Mouse (Mus musculus): ENCODE results near the gene Slc25a19. TPM values are rescaled to one million over a fixed set of nuclear protein-coding genes. Genes with fewer than 3 reads are reported as not detected.

Gene Slc25a19
- polyA plus RNA-seq, 1 experiment, result 1.3 TPM

DNA sequence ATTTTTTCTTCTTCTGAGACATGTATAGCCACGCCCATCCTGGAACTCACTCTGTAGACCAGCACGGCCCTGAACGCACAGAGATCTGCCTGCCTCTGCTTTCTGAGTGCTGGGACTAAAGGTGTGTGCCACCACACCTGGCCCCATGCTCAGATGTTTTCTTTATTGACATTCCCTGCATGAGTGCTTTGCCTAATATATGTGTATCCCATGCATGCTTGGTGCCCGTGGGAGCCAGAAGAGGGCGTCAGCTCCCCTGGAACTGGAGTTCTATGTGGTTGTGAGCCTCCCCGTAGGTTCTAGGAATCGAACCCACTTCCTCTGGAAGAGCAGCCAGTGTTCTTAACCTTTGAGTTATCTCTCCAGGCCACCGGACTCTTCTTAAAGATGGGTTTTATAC, 6.9 kb upstream of the Slc25a19 start:
- TF ChIP-seq GATA1 (IDR thresholded peaks at IDR 0.05; ENCODE audit: low read length), result no peak
- no peak for TF ChIP-seq TAL1 (IDR thresholded peaks at IDR 0.05; ENCODE audit: low read length)
- no peaks in the 10 kb centered on the region for H3K36me3 ChIP-seq (ENCODE audit: control insufficient read depth)
- H3K27me3 ChIP-seq (ENCODE audit: control insufficient read depth), result no peaks in the 10 kb centered on the region
- peaks cover 9% of the 10 kb centered on the region for H3K4me1 ChIP-seq (ENCODE audit: control insufficient read depth)
- H3K4me3 ChIP-seq (replicated peaks), result no peak overlapping the region
- no peaks in the 10 kb centered on the region for H3K9me3 ChIP-seq (ENCODE audit: control insufficient read depth, low read length)

DNA sequence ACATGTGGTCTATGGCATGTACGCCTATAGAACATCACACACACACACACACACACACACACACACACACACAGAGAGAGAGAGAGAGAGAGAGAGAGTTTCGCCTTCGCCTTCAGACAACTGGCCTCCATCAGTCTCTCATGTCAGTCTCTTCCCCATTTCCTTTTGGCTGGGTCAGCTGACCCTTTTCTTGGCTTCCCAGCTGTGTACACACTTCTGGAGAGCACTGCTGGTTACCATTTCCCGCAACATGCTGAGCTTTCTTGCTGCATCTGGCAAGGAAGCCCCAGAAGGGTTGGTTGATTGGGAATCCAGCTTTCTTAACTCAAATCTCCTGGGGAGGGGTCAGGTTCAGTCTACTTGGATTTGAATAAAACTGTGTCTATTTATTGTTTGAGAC, 6.0 kb upstream of the Slc25a19 start:
- Histone ChIP-seq H3K27me3 (ENCODE audit: control insufficient read depth) (no peaks in the 10 kb centered on the region), H3K9me3 (ENCODE audit: control insufficient read depth, low read length) (no peaks in the 10 kb centered on the region), H3K4me1 (ENCODE audit: control insufficient read depth) (peaks cover 11% of the 10 kb centered on the region), H3K36me3 (ENCODE audit: control insufficient read depth) (no peaks in the 10 kb centered on the region), H3K4me3 (replicated peaks) (no peak overlapping the region)
- TF ChIP-seq TAL1 (IDR thresholded peaks at IDR 0.05; ENCODE audit: low read length) (no peak), GATA1 (IDR thresholded peaks at IDR 0.05; ENCODE audit: low read length) (no peak)

DNA sequence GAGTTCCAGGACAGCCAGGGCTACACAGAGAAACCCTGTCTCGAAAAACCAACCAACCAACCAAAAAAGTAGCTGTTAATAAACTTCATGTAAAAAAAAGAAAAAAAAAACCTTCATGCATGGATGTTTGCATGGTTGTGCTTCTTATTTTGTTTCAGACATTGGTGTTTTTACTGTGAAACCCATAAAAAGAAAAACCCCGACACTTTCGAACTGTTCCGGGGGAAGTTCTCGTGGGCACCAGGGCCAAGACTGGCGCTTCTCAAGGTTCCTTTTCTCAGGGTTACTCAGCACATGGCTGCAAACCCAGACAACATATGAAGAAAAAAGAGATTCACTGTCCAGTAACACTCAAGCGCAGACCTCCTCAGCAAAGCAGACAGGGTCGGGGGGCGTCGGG, 4.8 kb upstream of the Slc25a19 start:
- Histone ChIP-seq H3K27me3 (ENCODE audit: control insufficient read depth) (no peaks in the 10 kb centered on the region), H3K36me3 (ENCODE audit: control insufficient read depth) (no peaks in the 10 kb centered on the region), H3K9me3 (ENCODE audit: control insufficient read depth, low read length) (no peaks in the 10 kb centered on the region), H3K4me1 (ENCODE audit: control insufficient read depth) (peaks cover 17% of the 10 kb centered on the region), H3K4me3 (replicated peaks) (no peak overlapping the region)
- TF ChIP-seq GATA1 (IDR thresholded peaks at IDR 0.05; ENCODE audit: low read length) (no peak), TAL1 (IDR thresholded peaks at IDR 0.05; ENCODE audit: low read length) (no peak)

DNA sequence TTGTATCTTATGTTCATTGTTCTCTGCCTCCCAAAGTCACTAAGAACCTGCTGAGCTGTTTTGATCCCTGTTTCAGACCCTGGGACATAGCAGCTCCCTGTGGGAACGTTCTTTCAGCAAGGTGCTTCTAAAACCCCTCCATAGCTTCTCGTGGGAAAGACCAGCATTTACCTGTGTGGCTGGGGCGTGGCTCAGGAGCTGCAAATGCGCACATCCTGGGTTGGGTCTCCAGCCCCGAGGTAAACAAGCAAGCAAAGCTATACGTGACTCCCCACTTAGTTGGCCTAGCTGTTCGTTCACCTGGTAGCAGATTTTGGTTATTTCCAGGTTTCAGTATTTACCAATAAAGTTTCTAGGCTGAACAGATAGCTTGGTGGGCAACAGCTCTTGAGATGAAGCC, 4.2 kb upstream of the Slc25a19 start:
- Histone ChIP-seq H3K36me3 (ENCODE audit: control insufficient read depth) (no peaks in the 10 kb centered on the region), H3K9me3 (ENCODE audit: control insufficient read depth, low read length) (no peaks in the 10 kb centered on the region), H3K4me1 (ENCODE audit: control insufficient read depth) (peaks cover 23% of the 10 kb centered on the region), H3K27me3 (ENCODE audit: control insufficient read depth) (no peaks in the 10 kb centered on the region), H3K4me3 (replicated peaks) (no peak overlapping the region)
- no peak for TF ChIP-seq TAL1 (IDR thresholded peaks at IDR 0.05; ENCODE audit: low read length)
- TF ChIP-seq GATA1 (IDR thresholded peaks at IDR 0.05; ENCODE audit: low read length), result no peak

DNA sequence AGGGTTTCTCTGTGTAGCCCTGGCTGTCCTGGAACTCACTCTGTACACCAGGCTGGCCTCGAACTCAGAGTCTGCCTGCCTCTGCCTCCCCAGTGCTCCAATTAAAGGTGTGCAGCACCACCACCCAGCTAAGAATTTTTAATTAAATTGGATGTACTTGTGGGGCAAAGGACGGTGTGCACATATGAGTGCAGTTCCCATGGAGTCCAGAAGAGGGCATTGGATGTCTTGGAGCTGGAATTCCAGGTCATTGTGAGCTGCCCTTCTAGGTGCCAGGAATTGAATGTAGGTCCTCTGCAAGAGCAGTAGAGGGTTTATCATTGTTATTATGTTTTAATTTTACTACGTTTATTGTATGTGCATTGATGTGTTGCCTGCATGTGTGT, 3.4 kb upstream of the Slc25a19 start:
- Histone ChIP-seq H3K4me1 (ENCODE audit: control insufficient read depth) (peaks cover 29% of the 10 kb centered on the region), H3K9me3 (ENCODE audit: control insufficient read depth, low read length) (no peaks in the 10 kb centered on the region), H3K36me3 (ENCODE audit: control insufficient read depth) (no peaks in the 10 kb centered on the region), H3K27me3 (ENCODE audit: control insufficient read depth) (no peaks in the 10 kb centered on the region), H3K4me3 (replicated peaks) (no peak overlapping the region)
- TF ChIP-seq GATA1 (IDR thresholded peaks at IDR 0.05; ENCODE audit: low read length) (no peak), TAL1 (IDR thresholded peaks at IDR 0.05; ENCODE audit: low read length) (no peak)

DNA sequence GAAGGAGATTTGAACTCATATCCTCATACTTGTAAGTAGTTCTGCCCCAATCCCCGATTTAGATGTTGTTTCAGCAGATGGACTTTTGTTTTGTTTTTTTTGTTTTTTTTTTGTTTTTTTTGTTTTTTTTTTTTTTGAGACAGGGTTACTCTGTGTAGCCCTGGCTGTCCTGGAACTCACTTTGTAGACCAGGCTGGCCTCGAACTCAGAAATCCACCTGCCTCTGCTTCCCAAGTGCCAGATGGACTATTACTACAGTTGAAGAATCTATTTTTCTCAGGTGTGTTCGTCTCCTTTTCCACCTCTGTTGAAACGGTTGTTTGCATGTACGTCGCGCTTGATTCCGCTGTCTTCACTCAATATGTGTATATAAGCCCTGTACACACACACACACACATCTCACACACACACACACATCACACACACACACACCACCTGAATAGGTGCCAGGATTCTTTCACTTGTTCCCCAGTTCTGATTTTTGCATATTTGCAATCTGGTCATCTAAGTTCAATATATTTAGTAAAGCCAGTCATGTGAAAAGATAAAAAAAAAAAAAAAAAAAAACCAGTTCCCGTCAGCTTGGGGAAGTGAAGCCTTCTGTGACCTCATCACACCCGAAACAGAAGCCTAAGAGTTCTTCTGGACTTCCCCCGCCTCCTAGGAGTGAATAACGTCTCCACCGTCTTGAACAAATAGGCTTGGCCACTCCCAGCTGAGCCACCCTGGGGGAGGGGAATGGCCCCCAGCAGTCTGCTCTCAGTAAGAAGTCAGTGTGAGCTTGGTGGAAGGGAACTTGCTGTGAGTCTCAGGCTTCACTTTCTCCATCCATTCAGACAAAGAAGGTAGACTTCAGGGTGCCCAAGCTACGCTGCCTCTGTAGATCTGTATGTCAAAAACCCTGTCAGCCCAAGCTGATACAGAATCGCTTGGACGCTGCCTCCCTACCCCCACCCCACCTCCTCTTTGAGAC, 2.7 kb upstream of the Slc25a19 start:
- peaks cover 35% of the 10 kb centered on the region for H3K4me1 ChIP-seq (ENCODE audit: control insufficient read depth)
- H3K9me3 ChIP-seq (ENCODE audit: control insufficient read depth, low read length), result no peaks in the 10 kb centered on the region
- no peak overlapping the region for H3K4me3 ChIP-seq (replicated peaks)
- peaks cover 4% of the 10 kb centered on the region; the same call in 1 of the 2 replicates for H3K36me3 ChIP-seq (ENCODE audit: control insufficient read depth)
- TF ChIP-seq GATA1 (IDR thresholded peaks at IDR 0.05; ENCODE audit: low read length) (no peak), TAL1 (IDR thresholded peaks at IDR 0.05; ENCODE audit: low read length) (no peak)
- no peaks in the 10 kb centered on the region for H3K27me3 ChIP-seq (ENCODE audit: control insufficient read depth)

DNA sequence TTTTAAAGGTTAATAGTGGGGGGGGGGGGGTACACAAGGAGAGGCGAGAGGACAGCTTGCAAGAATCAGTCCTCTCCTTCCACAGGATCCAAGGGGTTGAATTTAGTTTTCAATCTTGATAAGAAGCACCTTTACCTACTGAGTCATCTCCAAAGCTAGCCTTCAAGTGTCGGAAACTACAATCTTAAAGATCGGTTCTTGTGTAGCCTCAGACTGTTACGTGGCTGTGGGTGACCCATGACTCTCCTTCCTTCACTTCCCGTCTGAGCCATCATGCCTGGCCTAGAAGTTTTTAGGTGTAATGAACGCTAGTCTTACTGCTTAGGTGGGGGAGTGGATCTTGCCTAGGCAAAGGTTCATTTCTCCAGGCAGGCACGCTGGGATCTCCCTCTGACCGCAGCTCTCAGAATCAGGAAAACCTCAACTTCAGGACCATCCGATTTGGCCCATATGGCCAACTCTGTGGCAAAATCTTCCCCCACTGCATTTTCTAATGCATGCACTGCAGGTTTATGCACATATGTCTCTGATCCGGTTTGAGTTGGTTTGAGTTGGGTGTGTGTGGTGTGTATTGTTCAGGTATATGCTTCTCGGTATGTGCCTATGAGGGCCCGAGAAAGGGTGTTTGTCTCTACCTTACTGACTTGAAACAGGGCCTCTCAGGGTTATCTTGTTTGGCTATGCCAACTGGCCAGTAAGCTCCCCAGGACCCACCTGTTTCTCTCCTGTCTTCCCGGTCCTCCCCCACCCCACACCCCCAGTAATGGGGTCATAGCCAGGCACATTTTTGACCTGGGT, 1.8 kb upstream of the Slc25a19 start:
- Histone ChIP-seq H3K36me3 (ENCODE audit: control insufficient read depth) (peaks cover 7% of the 10 kb centered on the region), H3K27me3 (ENCODE audit: control insufficient read depth) (no peaks in the 10 kb centered on the region), H3K9me3 (ENCODE audit: control insufficient read depth, low read length) (no peaks in the 10 kb centered on the region), H3K4me1 (ENCODE audit: control insufficient read depth) (peaks cover 36% of the 10 kb centered on the region), H3K4me3 (replicated peaks) (no peak overlapping the region)
- TF ChIP-seq GATA1 (IDR thresholded peaks at IDR 0.05; ENCODE audit: low read length) (no peak), TAL1 (IDR thresholded peaks at IDR 0.05; ENCODE audit: low read length) (no peak)

DNA sequence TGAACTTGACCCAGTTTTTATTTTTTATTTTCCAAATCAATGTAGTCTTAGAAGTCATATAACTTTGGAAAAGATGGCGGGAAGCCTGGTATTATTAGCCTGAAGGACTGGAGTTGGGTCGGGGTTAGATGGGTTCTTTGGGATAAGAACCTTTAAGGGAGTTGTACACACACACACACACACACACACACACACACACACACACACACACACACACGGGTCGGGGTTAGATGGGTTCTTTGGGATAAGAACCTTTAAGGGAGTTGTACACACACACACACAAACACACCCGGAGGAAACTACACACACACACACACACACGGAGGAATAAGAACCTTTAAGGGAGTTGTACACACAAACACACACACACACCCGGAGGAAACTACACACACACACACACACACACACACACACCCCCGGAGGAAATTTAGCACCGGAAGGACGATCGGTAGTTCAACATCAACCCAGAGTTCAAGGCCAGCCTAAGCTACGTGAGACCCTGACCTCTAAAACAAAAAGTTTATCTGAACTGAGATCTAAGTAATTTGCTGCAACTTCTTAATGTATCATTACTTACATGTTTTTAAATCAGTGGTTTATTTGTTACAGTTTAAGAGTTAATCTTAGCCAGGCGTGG, 488 bp upstream of the Slc25a19 start:
- Histone ChIP-seq H3K27me3 (ENCODE audit: control insufficient read depth) (no peaks in the 10 kb centered on the region), H3K9me3 (ENCODE audit: control insufficient read depth, low read length) (no peaks in the 10 kb centered on the region), H3K4me1 (ENCODE audit: control insufficient read depth) (peaks cover 37% of the 10 kb centered on the region), H3K4me3 (replicated peaks) (peak overlapping the region; percentile 73), H3K36me3 (ENCODE audit: control insufficient read depth) (peaks cover 15% of the 10 kb centered on the region)
- TF ChIP-seq TAL1 (IDR thresholded peaks at IDR 0.05; ENCODE audit: low read length), result no peak
- no peak for TF ChIP-seq GATA1 (IDR thresholded peaks at IDR 0.05; ENCODE audit: low read length)

Measured in erythroblast, embryonic 14.5 days (primary cell).